Mouse (Mus musculus) intestine, embryonic 16.5 days (tissue): ENCODE data around the gene Tpk1. TPM values are rescaled to one million over a fixed set of nuclear protein-coding genes. Genes with fewer than 3 reads are reported as not detected.
"Not testable (repeated sequence)": the region's sequence is repeated elsewhere in the genome, so short reads cannot be mapped to it uniquely, and the experiment has no call there.

Experiments used
- ATAC-seq: fragments of 200-750 bp; cut with Nextera tagmentation; 2 replicates; pipeline ENCODE4 v1.8.0; 2017; ENCODE audit warnings: moderate TSS enrichment, moderate library complexity
- H3K27ac ChIP-seq: fragments of 300-500 bp; sonication (generic); 2 replicates; pipeline ENCODE4 v1.5.1; 2014; ENCODE audit warnings: mild to moderate bottlenecking, low read length
- H3K27me3 ChIP-seq: fragments of 300-500 bp; sonication (generic); replicated peaks from 2 replicates; pipeline ENCODE4 v1.6.1; 2014; ENCODE audit warnings: low read length, control low read depth, mixed read lengths; ENCODE audit not compliant: control insufficient read depth, insufficient read depth
- H3K36me3 ChIP-seq: fragments of 300-500 bp; sonication (generic); 2 replicates; pipeline ENCODE4 v1.6.1; 2014; ENCODE audit warnings: low read length, control low read depth; ENCODE audit not compliant: control insufficient read depth, insufficient read depth
- H3K4me1 ChIP-seq: fragments of 300-500 bp; sonication (generic); 2 replicates; pipeline ENCODE4 v1.6.1; 2014; ENCODE audit warnings: low read length, control low read depth, mixed read lengths; ENCODE audit not compliant: control insufficient read depth, insufficient read depth
- H3K4me2 ChIP-seq: fragments of 300-500 bp; sonication (generic); 2 replicates; pipeline ENCODE4 v1.6.1; 2014; ENCODE audit warnings: low read depth, low read length, control low read depth
- H3K4me3 ChIP-seq: fragments of 300-500 bp; sonication (generic); 2 replicates; pipeline ENCODE4 v1.5.1; 2014; ENCODE audit warnings: mild to moderate bottlenecking, low read length
- H3K9ac ChIP-seq: fragments of 300-500 bp; sonication (generic); 2 replicates; pipeline ENCODE4 v1.6.1; 2014; ENCODE audit warnings: low read depth, low read length
- H3K9me3 ChIP-seq: fragments of 300-500 bp; sonication (generic); 2 replicates; pipeline ENCODE4 v1.6.1; 2016; ENCODE audit warnings: low read length, control low read depth; ENCODE audit not compliant: control insufficient read depth
- WGBS: fragments of 180-500 bp; shearing (Covaris S2); extraction: QIAGEN DNeasy Blood & Tissue Kit; methylation state at CpG from one replicate; pipeline ENCODE4 v1.1.7; 2014; 5-methylcytosine and 5-hydroxymethylcytosine counted together
- polyA plus RNA-seq: library from polyadenylated mRNA; unstranded; fragments of >200 nt; fragmentation: Nextera tagmentation; extraction: Ambion mirVana; gene quantifications from 2 replicates; pipeline ENCODE4 v1.2.1, GENCODE M21; 2015

Tpk1 gene
- polyA plus RNA-seq, 1 experiment from 2014 or later = 25.7 TPM

DNA sequence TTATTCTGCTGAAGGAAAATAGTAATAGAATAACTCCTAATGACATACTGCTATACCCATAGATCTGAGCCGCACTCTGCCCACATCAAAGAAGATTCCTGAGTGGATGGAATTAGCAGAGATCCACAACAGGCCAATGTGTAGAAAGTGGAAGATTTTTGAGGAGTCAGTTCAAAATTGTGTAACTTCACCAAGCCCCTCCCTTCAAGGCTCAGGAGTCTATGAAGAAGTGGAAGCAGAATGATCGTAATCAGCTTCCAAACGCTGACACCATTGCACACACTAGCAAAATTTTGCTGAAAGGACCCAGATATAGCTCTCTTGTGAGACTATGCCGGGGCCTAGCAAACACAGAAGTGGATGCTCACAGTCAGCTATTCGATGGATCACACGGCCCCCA lies 42.6 kb downstream of the Tpk1 start:
- not testable (repeated sequence) for H3K4me1 ChIP-seq, H3K4me3 ChIP-seq, H3K9ac ChIP-seq, H3K27ac ChIP-seq, H3K4me2 ChIP-seq, H3K9me3 ChIP-seq, ATAC-seq, H3K27me3 ChIP-seq, H3K36me3 ChIP-seq
- WGBS = 93% methylated on average over 6 of the region's 6 CpGs

DNA sequence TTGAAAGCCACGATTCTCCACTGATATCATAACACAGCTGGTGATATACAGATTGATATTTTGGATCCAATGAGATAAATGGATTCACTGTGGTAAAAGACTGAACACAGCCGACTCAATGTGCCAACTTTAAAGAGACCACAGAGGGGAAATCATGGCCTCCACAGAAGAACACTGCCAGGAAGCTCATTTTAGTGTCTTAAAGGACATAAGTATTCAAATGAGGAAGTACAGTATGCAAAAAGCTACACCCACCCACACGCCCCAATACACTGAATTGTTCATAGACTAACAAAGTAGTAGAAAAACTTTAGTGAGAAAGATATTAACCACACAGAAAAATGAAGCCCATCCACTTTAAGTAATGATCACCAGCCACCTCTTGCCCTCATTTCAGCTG lies 46.8 kb downstream of the Tpk1 start:
- H3K4me3 ChIP-seq = no peak overlapping the region
- H3K27me3 ChIP-seq = no peaks in the 10 kb centered on the region
- no peaks in the 10 kb centered on the region for H3K4me1 ChIP-seq
- 76% methylated on average over 3 of the region's 3 CpGs for WGBS
- no peaks in the 10 kb centered on the region for H3K9me3 ChIP-seq
- H3K36me3 ChIP-seq = no peaks in the 10 kb centered on the region
- no peak for ATAC-seq
- H3K27ac ChIP-seq = no peak overlapping the region
- no peak overlapping the region for H3K4me2 ChIP-seq
- H3K9ac ChIP-seq = no peak overlapping the region

DNA sequence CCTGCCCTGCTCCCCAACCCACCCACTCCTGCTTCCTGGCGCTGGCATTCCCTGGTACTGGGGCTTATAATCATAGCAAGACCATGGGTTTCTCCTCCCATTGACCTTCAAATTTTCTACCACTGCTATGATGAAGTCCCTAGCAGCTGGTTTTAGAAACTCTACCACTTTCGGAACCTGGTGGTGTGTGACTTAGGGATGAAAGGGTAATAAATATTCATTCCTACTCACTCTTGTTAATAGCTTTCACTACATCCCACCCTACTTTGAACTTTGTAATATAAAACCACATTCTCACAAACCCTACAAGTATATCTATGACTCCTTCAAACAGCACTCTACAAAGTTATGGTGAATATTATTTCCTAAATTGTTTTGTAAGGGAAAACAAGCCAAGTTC lies 54.3 kb downstream of the Tpk1 start:
- Histone ChIP-seq H3K36me3 (no peaks in the 10 kb centered on the region), H3K27me3 (no peaks in the 10 kb centered on the region), H3K27ac (no peak overlapping the region), H3K4me2 (no peak overlapping the region), H3K9ac (no peak overlapping the region), H3K4me3 (no peak overlapping the region), H3K9me3 (no peaks in the 10 kb centered on the region), H3K4me1 (no peaks in the 10 kb centered on the region)
- ATAC-seq = no peak
- WGBS = 78% methylated on average over 2 of the region's 2 CpGs

DNA sequence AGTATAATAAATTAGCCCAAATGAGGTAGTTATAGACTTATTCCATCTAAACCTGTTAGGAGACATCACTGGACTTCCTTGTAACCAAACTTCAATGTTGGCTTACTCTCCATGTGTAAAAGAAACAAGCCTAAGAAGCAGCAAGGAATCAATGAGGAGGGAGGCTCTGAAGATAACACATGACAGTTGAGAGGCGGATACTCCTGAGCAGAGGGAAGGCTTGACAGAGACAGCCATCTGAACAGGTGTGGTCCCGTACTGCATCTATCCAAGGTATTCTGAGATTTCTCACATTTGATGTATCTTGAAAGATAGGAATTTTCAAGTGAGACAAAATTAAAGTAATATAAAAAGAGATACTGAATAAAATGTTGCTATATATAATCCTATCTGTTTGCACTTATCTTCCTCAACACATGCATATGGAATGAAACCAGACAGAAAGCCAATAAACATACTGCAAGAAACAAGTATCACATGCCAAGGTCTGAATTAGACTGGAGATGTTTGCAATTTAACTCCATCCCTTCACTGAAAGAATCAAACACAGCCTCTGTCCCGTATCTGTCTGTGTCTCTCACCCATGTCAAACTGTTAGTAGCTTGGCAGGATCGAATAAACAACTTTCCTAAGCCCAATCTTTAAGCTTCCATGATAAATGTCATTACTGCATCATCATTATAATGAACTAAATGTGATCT lies 75.1 kb downstream of the Tpk1 start:
- Histone ChIP-seq H3K36me3 (no peaks in the 10 kb centered on the region), H3K4me1 (no peaks in the 10 kb centered on the region), H3K27ac (no peak overlapping the region), H3K27me3 (no peaks in the 10 kb centered on the region), H3K9me3 (no peaks in the 10 kb centered on the region), H3K4me3 (no peak overlapping the region), H3K9ac (no peak overlapping the region), H3K4me2 (no peak overlapping the region)
- ATAC-seq = no peak
- 71% methylated on average over 4 of the region's 4 CpGs for WGBS

DNA sequence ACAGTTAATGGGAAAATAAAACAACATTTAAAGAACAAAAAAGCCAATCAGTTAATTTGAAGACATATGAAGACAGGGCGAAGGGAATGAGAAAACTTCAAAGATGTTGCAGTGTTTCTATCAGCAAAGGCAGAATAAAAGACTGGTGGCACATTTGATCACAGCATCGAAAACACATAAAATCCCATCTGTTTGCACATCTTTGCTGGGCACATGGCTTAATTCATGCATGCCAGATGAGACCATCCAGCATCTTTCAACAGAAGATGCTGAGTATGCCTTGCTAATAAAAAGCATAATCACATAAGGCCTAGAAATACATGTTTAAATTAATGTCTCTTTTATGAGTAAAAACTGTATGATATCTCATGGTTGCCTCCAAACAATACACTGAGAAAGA lies 80.8 kb downstream of the Tpk1 start:
- WGBS = 82% methylated on average over 2 of the region's 2 CpGs
- Histone ChIP-seq H3K4me2 (no peak overlapping the region), H3K9ac (no peak overlapping the region), H3K36me3 (no peaks in the 10 kb centered on the region), H3K4me1 (no peaks in the 10 kb centered on the region), H3K27ac (no peak overlapping the region), H3K4me3 (no peak overlapping the region), H3K27me3 (no peaks in the 10 kb centered on the region), H3K9me3 (no peaks in the 10 kb centered on the region)
- no peak for ATAC-seq

DNA sequence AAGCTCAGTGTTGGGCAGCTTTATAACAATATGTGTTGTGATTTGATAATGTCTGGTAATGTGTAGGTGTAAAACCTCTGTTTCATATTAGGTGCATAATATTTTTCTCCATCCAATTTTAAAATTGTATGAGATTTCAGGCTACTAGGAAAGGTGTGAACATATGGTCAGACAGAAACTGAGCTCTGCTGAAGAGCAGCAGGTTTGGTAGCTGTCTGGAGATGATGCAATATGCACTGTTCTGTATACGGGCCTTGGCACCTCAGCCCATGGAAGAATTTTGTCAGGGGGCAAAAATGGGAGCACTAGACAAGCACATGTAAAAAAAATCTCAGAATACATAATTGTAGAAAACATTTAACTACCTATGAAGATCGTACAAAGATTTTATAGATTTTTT lies 84.3 kb downstream of the Tpk1 start:
- Histone ChIP-seq H3K36me3 (no peaks in the 10 kb centered on the region), H3K27me3 (no peaks in the 10 kb centered on the region), H3K27ac (no peak overlapping the region), H3K4me2 (no peak overlapping the region), H3K4me3 (no peak overlapping the region), H3K9ac (no peak overlapping the region), H3K9me3 (no peaks in the 10 kb centered on the region), H3K4me1 (no peaks in the 10 kb centered on the region)
- no peak for ATAC-seq
- 90% methylated on average over 2 of the region's 2 CpGs for WGBS

DNA sequence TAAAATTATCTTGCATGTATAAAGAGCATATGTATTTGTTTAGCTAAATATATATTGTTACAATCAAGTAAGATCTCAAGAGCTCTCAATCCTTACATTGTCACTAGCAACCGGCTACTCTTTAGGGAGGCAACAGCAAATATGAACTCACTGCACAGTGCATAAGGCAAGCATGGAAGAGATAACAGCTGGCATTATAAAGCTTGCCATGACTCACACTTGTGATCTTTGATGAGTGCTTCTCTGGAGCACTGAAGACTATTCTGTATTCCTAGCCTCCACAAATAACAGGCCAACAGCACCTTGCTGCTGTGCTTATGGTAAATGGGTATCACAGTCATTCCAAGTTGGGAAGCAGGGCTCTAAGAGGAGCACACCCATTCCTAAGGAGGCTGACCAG lies 98.2 kb downstream of the Tpk1 start:
- Histone ChIP-seq H3K9ac (no peak overlapping the region), H3K9me3 (no peaks in the 10 kb centered on the region), H3K27me3 (no peaks in the 10 kb centered on the region), H3K36me3 (no peaks in the 10 kb centered on the region), H3K27ac (no peak overlapping the region), H3K4me1 (no peaks in the 10 kb centered on the region), H3K4me3 (no peak overlapping the region), H3K4me2 (no peak overlapping the region)
- no peak for ATAC-seq
- WGBS = 80% methylated on average over 1 of the region's 1 CpGs

DNA sequence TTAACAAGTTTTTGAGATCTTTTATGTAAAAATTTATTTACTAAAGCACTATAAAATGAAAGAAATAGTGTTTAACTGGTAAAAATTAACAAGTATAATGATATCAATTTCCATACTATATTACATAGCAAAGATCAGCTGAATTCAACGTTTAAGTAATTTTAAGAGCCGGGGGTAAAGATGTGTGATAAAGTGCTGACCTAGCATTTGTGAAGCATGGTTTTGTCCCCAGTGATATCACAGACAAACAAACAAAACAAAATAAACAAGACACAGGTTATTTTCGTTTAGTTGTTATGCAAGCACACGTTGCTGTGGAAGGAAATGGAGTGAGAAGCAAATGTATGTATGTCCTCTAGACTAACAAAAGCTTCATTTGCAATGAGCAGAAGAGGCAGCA lies 103.6 kb downstream of the Tpk1 start:
- no peaks in the 10 kb centered on the region for H3K27me3 ChIP-seq
- H3K9me3 ChIP-seq = no peaks in the 10 kb centered on the region
- no peak overlapping the region for H3K27ac ChIP-seq
- H3K4me3 ChIP-seq = no peak overlapping the region
- no peak overlapping the region for H3K4me2 ChIP-seq
- no peak overlapping the region for H3K9ac ChIP-seq
- no peak for ATAC-seq
- 85% methylated on average over 4 of the region's 4 CpGs for WGBS
- no peaks in the 10 kb centered on the region for H3K36me3 ChIP-seq
- no peaks in the 10 kb centered on the region for H3K4me1 ChIP-seq

DNA sequence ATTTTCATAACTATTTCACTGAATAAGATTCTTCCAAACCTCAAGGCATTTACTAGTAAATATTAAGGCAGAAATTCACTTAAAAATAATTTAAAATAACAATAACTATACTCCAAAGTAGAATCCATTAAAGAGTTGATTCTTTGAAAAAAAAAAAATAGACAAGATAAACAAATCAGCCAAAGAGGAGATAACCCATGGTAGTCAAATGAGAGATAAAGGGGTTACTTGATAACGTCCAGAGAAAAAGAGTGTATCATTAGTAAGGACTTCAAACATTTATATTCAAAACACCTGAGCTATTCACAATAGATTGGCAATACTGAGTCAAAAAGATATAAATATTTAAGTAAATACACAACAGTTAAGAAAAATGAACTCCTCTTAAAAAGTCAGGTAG lies 114.7 kb downstream of the Tpk1 start:
- Histone ChIP-seq H3K27ac (no peak overlapping the region), H3K4me1 (no peaks in the 10 kb centered on the region), H3K9ac (no peak overlapping the region), H3K27me3 (no peaks in the 10 kb centered on the region), H3K36me3 (no peaks in the 10 kb centered on the region), H3K4me2 (no peak overlapping the region), H3K4me3 (no peak overlapping the region), H3K9me3 (no peaks in the 10 kb centered on the region)
- WGBS = 67% methylated on average over 1 of the region's 1 CpGs
- ATAC-seq = no peak

DNA sequence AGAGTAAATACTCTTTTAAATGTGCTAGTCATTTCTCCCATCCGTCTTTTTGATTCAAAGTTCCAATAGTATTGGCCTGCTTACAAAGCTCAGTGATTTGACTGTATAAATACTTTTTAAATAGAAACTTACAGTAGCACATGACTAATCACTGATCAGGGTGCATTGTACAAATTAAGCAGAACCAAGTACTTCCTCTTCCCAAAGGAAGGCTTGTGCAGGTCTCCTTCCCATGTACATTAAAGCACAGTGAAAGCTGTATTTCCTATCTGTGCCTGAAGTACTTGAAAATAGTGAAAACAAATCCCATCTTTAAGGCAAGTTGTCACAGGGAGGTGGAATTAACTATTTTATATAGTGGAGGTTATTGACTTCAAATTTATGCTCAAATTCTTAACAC lies 119.5 kb downstream of the Tpk1 start:
- Histone ChIP-seq H3K9me3 (no peaks in the 10 kb centered on the region), H3K27me3 (no peaks in the 10 kb centered on the region), H3K4me2 (no peak overlapping the region), H3K36me3 (no peaks in the 10 kb centered on the region), H3K9ac (no peak overlapping the region), H3K27ac (no peak overlapping the region), H3K4me3 (no peak overlapping the region), H3K4me1 (no peaks in the 10 kb centered on the region)
- ATAC-seq = no peak
- WGBS = 84% methylated on average over 1 of the region's 1 CpGs
